Mouse (Mus musculus): ENCODE data around the gene Lrch4. TPM values are rescaled to one million over a fixed set of nuclear protein-coding genes. Genes with fewer than 3 reads are reported as not detected.

Gene Lrch4
- 24.5 and 25.0 TPM in 2 replicates for polyA plus RNA-seq (2015; fragmentation: Nextera tagmentation; extraction: Ambion mirVana)

- peaks cover 36% of the 10 kb centered on the region for H3K4me1 ChIP-seq
- peak; percentile 99 for ATAC-seq
- H3K27me3 ChIP-seq: no peaks in the 10 kb centered on the region
- H3K36me3 ChIP-seq (ENCODE audit: poor library complexity, severe bottlenecking): peaks cover 25% of the 10 kb centered on the region
- peak within 1 kb of the TSS; percentile 81 for H3K9ac ChIP-seq
- H3K4me2 ChIP-seq: peak within 1 kb of the TSS; percentile 77
- H3K27ac ChIP-seq: peak within 1 kb of the TSS; percentile 92
- peak within 1 kb of the TSS; percentile 69 for H3K4me3 ChIP-seq
- 0% methylated on average over 46 of the region's 46 CpGs for WGBS
- no peaks in the 10 kb centered on the region for H3K9me3 ChIP-seq (replicated peaks)
Measured at GRCm38 (mm10) chr5:137628498-137629305, at the start of gene Lrch4, which contains the start of the genes Fbxo24 and Gm20605. TSS of gene Lrch4 (plus strand) at chr5:137629121. TSS of gene Fbxo24 (minus strand) at chr5:137629002. TSS of gene Gm20605 (plus strand) at chr5:137629175.

- no peak overlapping the region for H3K4me2 ChIP-seq
- H3K4me1 ChIP-seq: peaks cover 12% of the 10 kb centered on the region
- no peak for ATAC-seq
- 78% methylated on average over 6 of the region's 6 CpGs for WGBS
- no peak overlapping the region for H3K9ac ChIP-seq
- H3K4me3 ChIP-seq: no peak overlapping the region
- no peaks in the 10 kb centered on the region for H3K36me3 ChIP-seq (ENCODE audit: poor library complexity, severe bottlenecking)
- no peaks in the 10 kb centered on the region for H3K9me3 ChIP-seq (replicated peaks)
- no peak overlapping the region for H3K27ac ChIP-seq
- peaks cover 13% of the 10 kb centered on the region for H3K27me3 ChIP-seq
Measured at GRCm38 (mm10) chr5:137580246-137580645, 48.7 kb upstream of the Lrch4 start.

DNA sequence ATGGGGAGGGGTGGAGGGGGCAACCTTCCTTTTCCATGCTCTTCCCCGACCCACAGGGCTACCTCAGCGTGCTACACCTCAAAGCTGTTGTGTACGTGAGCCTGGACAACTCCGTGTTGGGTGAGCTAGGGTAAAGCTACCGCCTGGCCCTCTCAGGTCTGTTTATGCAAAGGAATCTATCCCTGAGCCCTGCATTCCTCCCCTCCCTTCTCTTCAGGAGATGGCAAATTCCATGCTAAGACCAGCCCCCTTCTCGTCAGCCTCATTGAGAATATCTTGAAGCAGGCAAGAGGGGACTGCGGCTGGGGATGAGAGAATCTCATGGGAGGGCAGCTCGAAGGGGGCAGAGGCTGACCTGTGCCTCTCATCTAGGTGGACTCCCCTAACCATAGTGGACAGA is 46.2 kb upstream of the Lrch4 start:
- Histone ChIP-seq H3K27me3 (peaks cover 13% of the 10 kb centered on the region), H3K27ac (no peak overlapping the region), H3K4me1 (peaks cover 12% of the 10 kb centered on the region), H3K9ac (peak overlapping the region; percentile 70; the same call in 1 of the 2 replicates), H3K4me3 (no peak overlapping the region), H3K9me3 (replicated peaks) (no peaks in the 10 kb centered on the region), H3K36me3 (ENCODE audit: poor library complexity, severe bottlenecking) (no peaks in the 10 kb centered on the region), H3K4me2 (peak overlapping the region; percentile 65; the same call in 1 of the 2 replicates)
- no peak for ATAC-seq
- 40% methylated on average over 8 of the region's 8 CpGs for WGBS

- 19% methylated on average over 27 of the region's 27 CpGs for WGBS
- Histone ChIP-seq H3K4me1 (peaks cover 12% of the 10 kb centered on the region), H3K4me2 (peak overlapping the region; percentile 65), H3K9me3 (replicated peaks) (no peaks in the 10 kb centered on the region), H3K9ac (peak overlapping the region; percentile 70), H3K36me3 (ENCODE audit: poor library complexity, severe bottlenecking) (no peaks in the 10 kb centered on the region), H3K4me3 (peak overlapping the region; percentile 38), H3K27ac (peak overlapping the region; percentile 40; the same call in 1 of the 2 replicates), H3K27me3 (peaks cover 13% of the 10 kb centered on the region)
- ATAC-seq: peak; percentile 89
Measured at GRCm38 (mm10) chr5:137583670-137584169, 45.2 kb upstream of the Lrch4 start.

- H3K36me3 ChIP-seq (ENCODE audit: poor library complexity, severe bottlenecking): no peaks in the 10 kb centered on the region
- H3K4me2 ChIP-seq: no peak overlapping the region
- H3K4me1 ChIP-seq: peaks cover 12% of the 10 kb centered on the region
- no peak overlapping the region for H3K27ac ChIP-seq
- peaks cover 13% of the 10 kb centered on the region for H3K27me3 ChIP-seq
- 35% methylated on average over 8 of the region's 8 CpGs for WGBS
- H3K9ac ChIP-seq: no peak overlapping the region
- no peaks in the 10 kb centered on the region for H3K9me3 ChIP-seq (replicated peaks)
- no peak overlapping the region for H3K4me3 ChIP-seq
- ATAC-seq: no peak
Measured at GRCm38 (mm10) chr5:137584976-137585375, 43.9 kb upstream of the Lrch4 start.

DNA sequence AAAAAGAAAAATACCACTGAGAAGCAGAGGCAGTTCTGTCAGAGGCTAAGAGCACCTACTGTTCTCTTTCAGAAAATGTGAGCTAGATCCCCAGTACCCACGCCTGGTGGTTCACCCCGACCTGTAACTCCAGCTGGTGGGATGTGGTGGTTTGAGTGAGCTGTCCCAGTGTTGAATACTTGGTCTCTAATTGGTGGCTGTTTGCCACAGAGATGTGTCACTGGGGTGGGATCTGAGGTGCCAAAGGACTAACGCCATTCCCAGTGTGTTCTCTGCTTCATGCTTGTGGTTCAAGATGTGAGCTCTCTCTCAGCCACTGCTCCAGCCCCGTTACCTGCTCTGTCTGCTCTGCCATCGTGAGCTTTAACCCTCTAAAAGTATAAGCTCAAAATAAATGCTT is 38.4 kb upstream of the Lrch4 start:
- H3K4me2 ChIP-seq: no peak overlapping the region
- H3K9ac ChIP-seq: no peak overlapping the region
- no peaks in the 10 kb centered on the region for H3K27me3 ChIP-seq
- H3K9me3 ChIP-seq (replicated peaks): no peaks in the 10 kb centered on the region
- no peak overlapping the region for H3K4me3 ChIP-seq
- no peak overlapping the region for H3K27ac ChIP-seq
- H3K4me1 ChIP-seq: no peaks in the 10 kb centered on the region
- no peaks in the 10 kb centered on the region for H3K36me3 ChIP-seq (ENCODE audit: poor library complexity, severe bottlenecking)
- WGBS: 74% methylated on average over 5 of the region's 5 CpGs
- no peak for ATAC-seq

DNA sequence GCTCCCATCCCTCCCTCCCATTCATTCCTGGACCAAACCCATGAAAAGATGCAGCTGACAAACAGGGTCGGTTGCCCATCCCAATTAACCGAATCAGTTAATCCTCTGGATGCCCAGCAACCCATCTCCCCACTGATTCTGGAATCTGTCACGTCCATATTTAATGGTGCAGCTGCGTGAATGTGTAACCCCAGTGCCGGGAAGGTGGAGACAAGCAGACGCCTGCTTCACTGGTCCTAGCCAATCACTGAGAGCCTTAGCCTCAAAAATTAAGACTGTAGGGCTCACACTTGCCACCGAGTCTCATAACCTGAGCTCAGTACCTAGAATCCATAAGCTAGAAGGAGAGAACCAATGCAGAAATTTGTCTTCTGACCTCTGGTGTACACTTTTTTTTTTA is 33.0 kb upstream of the Lrch4 start:
- Histone ChIP-seq H3K36me3 (ENCODE audit: poor library complexity, severe bottlenecking) (peaks cover 14% of the 10 kb centered on the region), H3K4me1 (peaks cover 14% of the 10 kb centered on the region), H3K9ac (no peak overlapping the region), H3K27ac (no peak overlapping the region), H3K4me2 (no peak overlapping the region), H3K27me3 (no peaks in the 10 kb centered on the region), H3K9me3 (replicated peaks) (no peaks in the 10 kb centered on the region), H3K4me3 (no peak overlapping the region)
- 76% methylated on average over 7 of the region's 7 CpGs for WGBS
- ATAC-seq: no peak

DNA sequence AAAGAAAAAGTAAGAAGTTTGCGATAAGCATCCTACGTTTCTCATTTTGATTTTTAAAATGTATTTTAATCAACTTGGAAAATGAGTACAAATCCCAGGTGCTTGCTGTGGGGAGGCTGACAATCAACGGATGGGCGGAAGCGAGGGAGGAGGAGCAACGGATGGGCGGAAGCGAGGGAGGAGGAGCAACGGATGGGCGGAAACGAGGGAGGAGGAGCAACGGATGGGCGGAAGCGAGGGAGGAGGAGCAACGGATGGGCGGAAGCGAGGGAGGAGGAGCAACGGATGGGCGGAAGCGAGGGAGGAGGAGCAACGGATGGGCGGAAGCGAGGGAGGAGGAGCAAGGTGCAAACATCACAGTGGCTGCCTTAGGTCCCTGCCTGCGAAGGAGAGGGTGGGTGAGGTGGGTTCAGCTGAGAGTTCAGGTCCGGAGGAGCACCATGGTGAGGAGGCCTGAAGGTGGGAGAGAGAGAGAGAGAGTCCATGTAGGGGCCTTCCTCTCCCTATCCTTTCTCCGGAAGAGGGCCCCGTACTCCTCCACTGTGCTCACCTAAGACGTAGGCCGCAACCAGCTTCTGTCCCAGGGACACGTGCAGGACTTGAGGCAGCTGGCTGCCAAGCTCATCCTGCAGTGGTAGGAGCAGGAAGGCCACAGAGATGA is 32.2 kb upstream of the Lrch4 start:
- 34% methylated on average over 26 of the region's 30 CpGs for WGBS
- no peaks in the 10 kb centered on the region for H3K27me3 ChIP-seq
- H3K4me1 ChIP-seq: peaks cover 16% of the 10 kb centered on the region
- H3K4me2 ChIP-seq: peak overlapping the region; percentile 27
- no peak overlapping the region for H3K27ac ChIP-seq
- H3K36me3 ChIP-seq (ENCODE audit: poor library complexity, severe bottlenecking): peaks cover 14% of the 10 kb centered on the region
- no peak overlapping the region for H3K9ac ChIP-seq
- no peaks in the 10 kb centered on the region for H3K9me3 ChIP-seq (replicated peaks)
- H3K4me3 ChIP-seq: no peak overlapping the region
- ATAC-seq: no peak

GRCm38 (mm10) chr5:137597625-137598024 is 31.3 kb upstream of the Lrch4 start:
- H3K27ac ChIP-seq: no peak overlapping the region
- no peak overlapping the region for H3K4me2 ChIP-seq
- H3K36me3 ChIP-seq (ENCODE audit: poor library complexity, severe bottlenecking): peaks cover 14% of the 10 kb centered on the region
- WGBS: 98% methylated on average over 6 of the region's 6 CpGs
- no peaks in the 10 kb centered on the region for H3K9me3 ChIP-seq (replicated peaks)
- no peak overlapping the region for H3K9ac ChIP-seq
- H3K27me3 ChIP-seq: no peaks in the 10 kb centered on the region
- no peak overlapping the region for H3K4me3 ChIP-seq
- H3K4me1 ChIP-seq: peaks cover 25% of the 10 kb centered on the region
- ATAC-seq: no peak

DNA sequence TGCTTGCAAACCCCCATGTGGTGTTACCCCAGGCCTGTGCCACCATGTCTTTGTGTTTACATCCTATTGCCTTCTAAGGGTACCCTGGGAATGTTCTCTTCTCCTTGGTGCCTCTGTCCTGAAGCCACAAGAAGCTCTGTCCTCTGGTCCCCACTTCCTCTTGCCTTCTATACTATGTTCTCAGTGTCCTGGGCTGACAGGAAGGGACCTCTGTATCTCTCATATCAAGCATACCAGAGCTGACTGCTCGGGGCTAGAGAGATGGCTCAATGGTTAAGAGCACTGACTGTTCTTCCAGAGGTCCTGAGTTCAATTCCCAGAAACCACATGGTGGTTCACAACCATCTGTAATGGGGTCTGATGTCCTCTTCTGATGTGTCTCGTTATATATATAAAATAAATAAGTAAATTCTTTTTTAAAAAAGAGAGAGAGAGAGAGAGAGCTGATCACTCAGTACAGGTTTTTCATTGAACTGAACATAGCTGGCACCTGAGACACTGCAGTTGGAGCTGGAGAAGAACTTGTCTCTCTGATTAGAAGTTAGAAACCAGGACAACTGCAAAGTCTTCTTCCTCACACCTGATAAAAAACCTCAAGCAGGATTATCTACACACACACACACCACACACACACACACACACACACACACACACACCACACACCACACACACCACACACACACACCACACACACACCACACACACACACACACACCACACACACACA is 30.7 kb upstream of the Lrch4 start:
- H3K9ac ChIP-seq: no peak overlapping the region
- no peaks in the 10 kb centered on the region for H3K9me3 ChIP-seq (replicated peaks)
- peaks cover 31% of the 10 kb centered on the region for H3K4me1 ChIP-seq
- H3K27me3 ChIP-seq: no peaks in the 10 kb centered on the region
- H3K36me3 ChIP-seq (ENCODE audit: poor library complexity, severe bottlenecking): peaks cover 14% of the 10 kb centered on the region
- no peak for ATAC-seq
- H3K4me2 ChIP-seq: no peak overlapping the region
- WGBS: 91% methylated on average over 2 of the region's 2 CpGs
- no peak overlapping the region for H3K27ac ChIP-seq
- H3K4me3 ChIP-seq: no peak overlapping the region

- peaks cover 39% of the 10 kb centered on the region for H3K4me1 ChIP-seq
Measured at GRCm38 (mm10) chr5:137599600-137599999, 29.3 kb upstream of the Lrch4 start.

More at GRCm38 (mm10) chr5:137599600-137599999, 29.3 kb upstream of the Lrch4 start:
- whole genome bisulfite sequencing: 73% methylated on average over 9 of the region's 9 CpGs
- Histone ChIP-seq H3K4me2 (peak overlapping the region; percentile 97), H3K4me3 (peak overlapping the region; percentile 74), H3K27ac (no peak overlapping the region), H3K9ac (peak overlapping the region; percentile 88), H3K36me3 (ENCODE audit: poor library complexity, severe bottlenecking) (peaks cover 14% of the 10 kb centered on the region), H3K27me3 (no peaks in the 10 kb centered on the region), H3K9me3 (replicated peaks) (no peaks in the 10 kb centered on the region)
- ATAC-seq: no peak

Measured in forebrain, embryonic 13.5 days (tissue).